Mouse (Mus musculus) forebrain, embryonic 11.5 days (tissue): Measurements from ENCODE around the gene Rtf1. TPM values are rescaled to one million over a fixed set of nuclear protein-coding genes. Genes with fewer than 3 reads are reported as not detected.
A peak's percentile ranks its signal among the peaks of the same experiment; 100 is the strongest.

Experiments used
- ATAC-seq: fragments of 200-750 bp; cut with Nextera tagmentation; replicated peaks from 2 replicates; pipeline ENCODE4 v1.8.0; 2017; ENCODE audit warnings: moderate TSS enrichment; ENCODE audit not compliant: low FRiP score
- DNase-seq: peaks from one replicate; pipeline ENCODE4 v3.0.0-alpha.2; 2017; ENCODE audit warnings: low spot score
- H3K27ac ChIP-seq: fragments of 300-500 bp; sonication (generic); 2 replicates; pipeline ENCODE4 v1.5.1; 2014; ENCODE audit warnings: low read depth, low read length
- H3K27me3 ChIP-seq: fragments of 300-500 bp; sonication (generic); 2 replicates; pipeline ENCODE4 v1.6.1; 2014; ENCODE audit warnings: mild to moderate bottlenecking, low read length, mixed read lengths; ENCODE audit not compliant: control insufficient read depth, insufficient read depth
- H3K36me3 ChIP-seq: fragments of 300-500 bp; sonication (generic); 2 replicates; pipeline ENCODE4 v1.6.1; 2014; ENCODE audit warnings: mild to moderate bottlenecking, low read length, moderate library complexity, mixed read lengths; ENCODE audit not compliant: control insufficient read depth, insufficient read depth
- H3K4me1 ChIP-seq: fragments of 300-500 bp; sonication (generic); replicated peaks from 2 replicates; pipeline ENCODE4 v1.6.1; 2014; ENCODE audit warnings: low read length, mixed read lengths; ENCODE audit not compliant: control insufficient read depth, insufficient read depth
- H3K4me2 ChIP-seq: fragments of 300-500 bp; sonication (generic); 2 replicates; pipeline ENCODE4 v1.6.1; 2014; ENCODE audit warnings: low read depth, mild to moderate bottlenecking, low read length, moderate library complexity, mixed read lengths; ENCODE audit not compliant: severe bottlenecking
- H3K4me3 ChIP-seq: fragments of 300-500 bp; sonication (generic); 2 replicates; pipeline ENCODE4 v1.5.1; 2014; ENCODE audit warnings: low read depth, low read length
- H3K9ac ChIP-seq: fragments of 300-500 bp; sonication (generic); 2 replicates; pipeline ENCODE4 v1.6.1; 2014; ENCODE audit warnings: low read length
- H3K9me3 ChIP-seq: fragments of 300-500 bp; sonication (generic); 2 replicates; pipeline ENCODE4 v1.6.1; 2016; ENCODE audit warnings: low read length, mixed read lengths; ENCODE audit not compliant: control insufficient read depth
- WGBS: fragments of 180-500 bp; shearing (Covaris S2); extraction: QIAGEN DNeasy Blood & Tissue Kit; methylation state at CpG from one replicate; pipeline ENCODE4 v1.1.7; 2014; 5-methylcytosine and 5-hydroxymethylcytosine counted together
- polyA plus RNA-seq: library from polyadenylated mRNA; unstranded; fragments of >200 nt; fragmentation: Nextera tagmentation; extraction: Ambion mirVana; gene quantifications from 2 replicates; pipeline ENCODE4 v1.2.1, GENCODE M21; 2014

Gene Rtf1
- polyA plus RNA-seq, 1 experiment from 2014 or later: 32.1 TPM

- Histone ChIP-seq H3K9ac (peak overlapping the region; percentile 96), H3K36me3 (no peaks in the 10 kb centered on the region), H3K4me1 (no peaks in the 10 kb centered on the region), H3K27ac (no peak overlapping the region), H3K9me3 (no peaks in the 10 kb centered on the region), H3K4me2 (peak overlapping the region; percentile 65), H3K27me3 (no peaks in the 10 kb centered on the region), H3K4me3 (peak overlapping the region; percentile 99)
- WGBS: 13% methylated on average over 5 of the region's 5 CpGs
- ATAC-seq: no peak
- DNase-seq: no peak
Observed at GRCm38 (mm10) chr2:119675831-119676230, 963 bp downstream of the Rtf1 start.

DNA sequence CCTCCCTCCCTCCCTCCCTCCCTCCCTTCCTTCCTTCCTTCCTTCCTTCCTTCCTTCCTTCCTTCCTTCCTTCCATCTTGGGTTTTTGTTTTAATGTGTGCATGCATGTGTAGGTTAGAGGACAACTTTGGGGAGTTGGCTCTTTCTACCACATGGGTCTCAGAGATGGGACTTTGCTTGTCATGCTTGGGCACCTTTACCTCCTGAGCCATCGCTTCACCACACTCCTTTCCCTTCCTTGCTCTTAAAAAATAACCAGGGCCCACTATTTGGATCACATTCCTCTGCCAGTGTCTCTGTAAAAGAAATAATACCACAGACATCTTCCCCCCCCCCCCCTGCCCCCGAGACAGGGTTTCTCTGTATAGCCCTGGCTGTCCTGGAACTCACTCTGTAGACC lies 8.8 kb downstream of the Rtf1 start:
- no peak for ATAC-seq
- H3K36me3 ChIP-seq: no peaks in the 10 kb centered on the region; the same call in 1 of the 2 replicates

DNA sequence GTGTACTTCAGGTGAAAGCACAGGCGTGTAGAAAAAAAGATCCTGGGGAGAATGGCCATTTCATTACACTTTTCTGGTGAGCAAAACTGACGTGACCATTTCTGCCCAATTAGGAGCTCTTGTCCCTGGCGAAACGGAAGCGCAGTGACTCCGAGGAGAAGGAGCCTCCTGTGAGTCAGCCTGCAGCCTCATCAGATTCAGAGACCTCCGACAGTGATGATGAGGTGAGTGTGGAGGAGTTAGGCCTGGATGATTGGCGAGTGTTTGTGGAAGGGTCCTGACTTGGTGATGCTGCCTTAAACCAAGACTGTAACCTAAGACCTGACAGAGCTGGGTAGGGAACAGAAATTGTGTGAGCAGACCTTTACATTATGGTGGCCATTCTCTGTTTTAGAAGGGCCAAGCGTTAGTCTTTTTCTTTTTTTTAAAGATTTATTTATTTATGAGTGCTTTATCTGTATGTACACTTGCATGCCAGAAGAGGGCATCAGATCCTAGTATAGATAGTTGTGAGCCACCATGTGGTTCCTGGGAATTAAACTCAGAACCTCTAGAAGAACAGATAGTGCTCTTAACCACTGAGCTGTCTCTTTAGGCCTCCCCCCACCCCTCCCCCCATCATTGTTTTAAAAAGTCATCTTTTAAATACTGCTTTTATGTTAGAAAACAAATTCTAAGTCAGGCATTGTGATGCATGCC lies 17.3 kb downstream of the Rtf1 start:
- Histone ChIP-seq H3K4me2 (no peak overlapping the region), H3K27me3 (no peaks in the 10 kb centered on the region), H3K9ac (no peak overlapping the region), H3K4me1 (no peaks in the 10 kb centered on the region), H3K27ac (no peak overlapping the region), H3K4me3 (no peak overlapping the region), H3K9me3 (no peaks in the 10 kb centered on the region), H3K36me3 (no peaks in the 10 kb centered on the region; the same call in 1 of the 2 replicates)
- ATAC-seq: no peak
- WGBS: 83% methylated on average over 9 of the region's 9 CpGs
- no peak for DNase-seq

More for the DNA sequence above, 8.8 kb downstream of the Rtf1 start:
- Histone ChIP-seq H3K4me3 (no peak overlapping the region), H3K9me3 (no peaks in the 10 kb centered on the region), H3K4me2 (no peak overlapping the region), H3K27ac (no peak overlapping the region), H3K27me3 (no peaks in the 10 kb centered on the region), H3K4me1 (no peaks in the 10 kb centered on the region), H3K9ac (no peak overlapping the region)
- 79% methylated on average over 2 of the region's 2 CpGs for WGBS
- no peak for DNase-seq

GRCm38 (mm10) chr2:119694826-119695225 lies 20.0 kb downstream of the Rtf1 start:
- Histone ChIP-seq H3K4me3 (no peak overlapping the region), H3K4me2 (no peak overlapping the region), H3K36me3 (no peaks in the 10 kb centered on the region), H3K4me1 (no peaks in the 10 kb centered on the region), H3K9me3 (no peaks in the 10 kb centered on the region), H3K27me3 (no peaks in the 10 kb centered on the region), H3K9ac (no peak overlapping the region), H3K27ac (no peak overlapping the region)
- ATAC-seq: no peak
- DNase-seq: no peak
- 84% methylated on average over 2 of the region's 2 CpGs for WGBS

- Histone ChIP-seq H3K36me3 (no peaks in the 10 kb centered on the region), H3K4me3 (no peak overlapping the region), H3K4me1 (no peaks in the 10 kb centered on the region), H3K27me3 (no peaks in the 10 kb centered on the region), H3K4me2 (no peak overlapping the region), H3K9ac (no peak overlapping the region), H3K9me3 (no peaks in the 10 kb centered on the region), H3K27ac (no peak overlapping the region)
- ATAC-seq (no peak), DNase-seq (no peak)
- 95% methylated on average over 1 of the region's 1 CpGs for WGBS
Observed at GRCm38 (mm10) chr2:119696111-119696510, 21.2 kb downstream of the Rtf1 start.

DNA sequence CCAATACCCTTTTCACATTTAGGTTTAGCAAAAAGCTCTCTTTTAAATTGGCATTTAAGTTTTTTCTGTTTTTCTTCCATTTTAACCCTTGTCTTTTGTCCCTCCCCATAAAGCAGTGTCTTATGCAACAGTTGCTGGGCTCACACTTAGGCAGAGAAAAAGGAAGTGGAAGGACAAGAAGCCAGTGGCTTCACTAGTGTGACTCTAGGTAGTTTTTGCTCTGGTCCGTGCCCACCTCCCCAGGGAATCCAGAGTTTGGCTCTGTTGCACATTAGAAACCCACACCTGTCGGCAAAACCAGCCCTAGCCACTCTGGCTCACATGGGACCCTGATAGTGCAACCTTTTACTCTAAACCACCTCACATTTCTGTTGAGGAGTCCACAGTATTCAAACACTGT lies 23.6 kb downstream of the Rtf1 start:
- ATAC-seq: no peak
- H3K4me2 ChIP-seq: no peak overlapping the region
- no peak overlapping the region for H3K9ac ChIP-seq
- no peak for DNase-seq
- no peaks in the 10 kb centered on the region for H3K4me1 ChIP-seq
- H3K27me3 ChIP-seq: no peaks in the 10 kb centered on the region
- no peak overlapping the region for H3K27ac ChIP-seq
- no peaks in the 10 kb centered on the region for H3K9me3 ChIP-seq
- H3K36me3 ChIP-seq: no peaks in the 10 kb centered on the region
- H3K4me3 ChIP-seq: no peak overlapping the region
- 87% methylated on average over 2 of the region's 2 CpGs for WGBS

DNA sequence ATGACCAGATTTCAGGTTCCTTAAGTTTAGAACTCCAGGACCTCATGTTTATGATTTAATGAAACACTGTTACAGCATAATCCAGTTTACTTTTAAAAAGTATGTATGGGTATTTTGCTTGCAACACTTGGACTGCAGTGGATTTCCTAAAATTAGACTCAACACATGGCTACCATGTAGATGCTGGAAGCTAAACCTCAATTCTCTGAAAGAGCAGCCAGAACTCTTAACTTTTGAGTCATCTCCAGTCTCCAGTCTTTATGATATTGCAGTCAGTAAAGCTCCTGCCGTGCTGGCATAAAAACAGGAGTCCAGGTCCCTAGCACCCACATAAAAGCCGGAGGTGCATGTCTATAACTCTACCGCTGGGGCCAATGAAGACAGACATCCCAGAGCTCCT lies 25.1 kb downstream of the Rtf1 start:
- no peak overlapping the region for H3K9ac ChIP-seq
- H3K9me3 ChIP-seq: no peaks in the 10 kb centered on the region
- no peak for ATAC-seq
- whole genome bisulfite sequencing: 94% methylated on average over 3 of the region's 3 CpGs
- H3K27me3 ChIP-seq: no peaks in the 10 kb centered on the region
- H3K4me3 ChIP-seq: no peak overlapping the region
- DNase-seq: no peak
- no peaks in the 10 kb centered on the region for H3K36me3 ChIP-seq
- no peak overlapping the region for H3K4me2 ChIP-seq
- no peak overlapping the region for H3K27ac ChIP-seq
- H3K4me1 ChIP-seq: no peaks in the 10 kb centered on the region

- ATAC-seq: no peak
- Histone ChIP-seq H3K4me2 (no peak overlapping the region), H3K27me3 (no peaks in the 10 kb centered on the region), H3K4me1 (no peaks in the 10 kb centered on the region), H3K9ac (no peak overlapping the region), H3K27ac (no peak overlapping the region), H3K4me3 (no peak overlapping the region), H3K36me3 (peaks cover 2% of the 10 kb centered on the region; the same call in 1 of the 2 replicates), H3K9me3 (no peaks in the 10 kb centered on the region)
- 98% methylated on average over 2 of the region's 2 CpGs for WGBS
- DNase-seq: no peak
Observed at GRCm38 (mm10) chr2:119703171-119703570, 28.3 kb downstream of the Rtf1 start.

GRCm38 (mm10) chr2:119707676-119708075 lies 32.8 kb downstream of the Rtf1 start:
- no peaks in the 10 kb centered on the region for H3K4me1 ChIP-seq
- H3K9me3 ChIP-seq: no peaks in the 10 kb centered on the region
- DNase-seq (no peak), ATAC-seq (no peak)
- no peak overlapping the region for H3K9ac ChIP-seq
- H3K27ac ChIP-seq: no peak overlapping the region
- no peaks in the 10 kb centered on the region for H3K27me3 ChIP-seq
- H3K36me3 ChIP-seq: peaks cover 5% of the 10 kb centered on the region; the same call in 1 of the 2 replicates
- WGBS: 93% methylated on average over 3 of the region's 3 CpGs
- H3K4me3 ChIP-seq: no peak overlapping the region
- no peak overlapping the region for H3K4me2 ChIP-seq
